Comparison of ENCODE assay signal across 11 mouse cellular contexts in genomic region chr12:29395401-29395982, GRCm38 (mm10).
DNase-seq lines count a peak whose midpoint lies in the region; ATAC-seq and TF ChIP-seq lines count a peak whose summit lies in the region.
"Had no signal": no experiment of that assay in that cellular context is flagged by ENCODE, and none has a peak within 500 bp of the region (broad histone marks: within the 10 kb centered on the region; RNA-seq: fewer than 3 reads in every experiment).

No protein-coding gene starts in this region.

- no peaks in the 10 kb centered on the region for H3K27me3 ChIP-seq in heart, postnatal 0 days (ENCODE audit: control insufficient read depth, insufficient read depth, low read length)
- H3K27me3 ChIP-seq in heart, embryonic 11.5 days (ENCODE audit: control insufficient read depth, insufficient read depth, low read length), result no peaks in the 10 kb centered on the region
- H3K27me3 ChIP-seq: lung, embryonic 15.5 days had no signal

- no peak overlapping the region for H3K9ac ChIP-seq in heart, postnatal 0 days (replicated peaks; ENCODE audit: low read depth, low read length)
- no peak overlapping the region for H3K9ac ChIP-seq in heart, embryonic 11.5 days (ENCODE audit: low read depth, low read length)
- H3K9ac ChIP-seq: lung, embryonic 15.5 days had no signal

- TF ChIP-seq CTCF in heart, postnatal 0 days (IDR thresholded peaks at IDR 0.05; ENCODE audit: low read depth), result no peak
- TF ChIP-seq CTCF in lung, adult 2 months (IDR thresholded peaks at IDR 0.05; ENCODE audit: insufficient read depth, low read length), result no peak

- peak; percentile 7 for DNase-seq in heart, postnatal 0 days (ENCODE audit: low spot score)
- DNase-seq in lung, adult 18-20 months, result peak; percentile 10 to 33
- no peak for DNase-seq in lung, adult 2 months
- peak; percentile 17 to 24 for DNase-seq in kidney, postnatal 36 days
- peak; percentile 8 for DNase-seq in telencephalon, adult 2 months (ENCODE audit: low read depth, low spot score)
- DNase-seq in ovary, adult 18-20 months (ENCODE audit: low spot score), result no peak
- DNase-seq: cerebellum, adult 8-10 months; thymus, postnatal 14 days had no signal

- H3K9me3 ChIP-seq in heart, postnatal 0 days (replicated peaks; ENCODE audit: control insufficient read depth, low read length), result no peaks in the 10 kb centered on the region
- H3K9me3 ChIP-seq in heart, embryonic 11.5 days (replicated peaks; ENCODE audit: control insufficient read depth, low read length), result no peaks in the 10 kb centered on the region
- H3K9me3 ChIP-seq: lung, embryonic 15.5 days had no signal

- no peak overlapping the region for H3K4me2 ChIP-seq in heart, postnatal 0 days (ENCODE audit: low read depth, low read length)
- no peak overlapping the region for H3K4me2 ChIP-seq in heart, embryonic 11.5 days
- H3K4me2 ChIP-seq: lung, embryonic 15.5 days had no signal

- ATAC-seq in heart, postnatal 0 days (ENCODE audit: insufficient read depth, low read depth), result no peak
- ATAC-seq in heart, embryonic 11.5 days (replicated peaks; ENCODE audit: insufficient number of reproducible peaks, low FRiP score, low TSS enrichment), result no peak

- TF ChIP-seq EP300 in heart, postnatal 0 days (IDR thresholded peaks at IDR 0.05; ENCODE audit: low read depth), result no peak

- whole genome bisulfite sequencing in heart, postnatal 0 days, result 59% methylated on average over 14 of the region's 14 CpGs
- 70% methylated on average over 14 of the region's 14 CpGs for WGBS in heart, embryonic 11.5 days (ENCODE audit: insufficient replicate concordance)
- WGBS in lung, adult 2 months, result 61% methylated on average over 14 of the region's 14 CpGs

- H3K4me3 ChIP-seq in heart, postnatal 0 days (ENCODE audit: low read depth, low read length), result no peak overlapping the region
- no peak overlapping the region for H3K4me3 ChIP-seq in heart, embryonic 11.5 days (ENCODE audit: low read depth, low read length)
- no peak overlapping the region for H3K4me3 ChIP-seq in lung, adult 2 months (replicated peaks; ENCODE audit: extremely low read depth, low read depth, low read length)
- H3K4me3 ChIP-seq: lung, embryonic 15.5 days had no signal

- 0 out of 2 replicates have a peak, but pooled peaks cover 5% of the 10 kb centered on the region for H3K4me1 ChIP-seq in heart, postnatal 0 days (ENCODE audit: control insufficient read depth, insufficient read depth)
- H3K4me1 ChIP-seq in heart, embryonic 11.5 days (ENCODE audit: control insufficient read depth, insufficient read depth, low read length), result 0 out of 2 replicates have a peak, but pooled peaks cover 5% of the 10 kb centered on the region
- no peaks in the 10 kb centered on the region for H3K4me1 ChIP-seq in lung, adult 2 months (ENCODE audit: control insufficient read depth, insufficient read depth, low read length)
- H3K4me1 ChIP-seq: lung, embryonic 15.5 days had no signal

- H3K27ac ChIP-seq in heart, postnatal 0 days (ENCODE audit: low read depth), result no peak overlapping the region
- H3K27ac ChIP-seq in heart, embryonic 11.5 days (ENCODE audit: low read depth, low read length), result no peak overlapping the region
- H3K27ac ChIP-seq: kidney, postnatal 0 days; lung, embryonic 15.5 days had no signal

- H3K36me3 ChIP-seq in heart, postnatal 0 days (replicated peaks; ENCODE audit: control insufficient read depth, insufficient read depth, low read length), result no peaks in the 10 kb centered on the region
- no peaks in the 10 kb centered on the region for H3K36me3 ChIP-seq in heart, embryonic 11.5 days (ENCODE audit: control insufficient read depth, insufficient read depth, low read length)
- H3K36me3 ChIP-seq: lung, embryonic 15.5 days had no signal

- no peak for TF ChIP-seq POLR2A in lung, adult 2 months (IDR thresholded peaks at IDR 0.05; ENCODE audit: borderline replicate concordance, extremely low read depth, low read depth, low read length)

Comparison
In these comparisons a context has a peak if more than half of its experiments do, and no peak if none do; other contexts are left out.
1. DNase-seq: peak in heart, postnatal 0 days (single experiment), lung, adult 18-20 months (2 of 2), kidney, postnatal 36 days (2 of 2) and telencephalon, adult 2 months (single experiment); none in lung, adult 2 months (single experiment) and ovary, adult 18-20 months (single experiment).